Mouse (Mus musculus) thymus, adult 2 months (tissue): Measurements from ENCODE around the gene Mcemp1. TPM values are rescaled to one million over a fixed set of nuclear protein-coding genes. Genes with fewer than 3 reads are reported as not detected.

ENCODE experiments used
- DNase-seq: peaks from one replicate; pipeline ENCODE4 v3.0.0; 2021
- H3K27ac ChIP-seq: fragments of 200-500 bp; 2 replicates; pipeline ENCODE4 v1.5.1; 2012; ENCODE audit warnings: low read length, control low read depth; ENCODE audit not compliant: control insufficient read depth, insufficient read depth
- H3K27me3 ChIP-seq: fragments of 200-500 bp; 2 replicates; pipeline ENCODE4 v1.6.1; 2012; ENCODE audit warnings: mild to moderate bottlenecking, low read length, moderate library complexity, mixed read lengths; ENCODE audit not compliant: control insufficient read depth, insufficient read depth
- H3K36me3 ChIP-seq: fragments of 200-500 bp; 2 replicates; pipeline ENCODE4 v1.6.1; 2012; ENCODE audit warnings: mild to moderate bottlenecking, low read length, moderate library complexity; ENCODE audit not compliant: control insufficient read depth, insufficient read depth
- H3K4me1 ChIP-seq: fragments of 200-500 bp; replicated peaks from 2 replicates; pipeline ENCODE4 v1.6.1; 2012; ENCODE audit warnings: low read length; ENCODE audit not compliant: control insufficient read depth, insufficient read depth
- H3K4me3 ChIP-seq: fragments of 200-500 bp; 2 replicates; pipeline ENCODE4 v1.5.1; 2012; ENCODE audit warnings: mild to moderate bottlenecking, low read length, control low read depth, moderate library complexity; ENCODE audit not compliant: control insufficient read depth, insufficient read depth
- CTCF ChIP-seq: fragments of 200-500 bp; IDR thresholded peaks from 2 replicates; pipeline ENCODE4 v1.5.1; 2012; ENCODE audit warnings: mild to moderate bottlenecking, control low read depth, low read length, moderate library complexity, borderline replicate concordance; ENCODE audit not compliant: control insufficient read depth, poor library complexity, insufficient read depth; ENCODE audit errors: extremely low read depth
- POLR2A ChIP-seq: fragments of 200-500 bp; IDR thresholded peaks from 2 replicates; pipeline ENCODE4 v1.6.1; 2012; ENCODE audit warnings: mild to moderate bottlenecking, low read length, control low read depth, moderate library complexity; ENCODE audit not compliant: control insufficient read depth, poor library complexity, insufficient read depth; ENCODE audit errors: extremely low read depth
- WGBS: fragments of 180-500 bp; shearing (Covaris S2); methylation state at CpG from one replicate; pipeline ENCODE4 v1.1.7; 2018; 5-methylcytosine and 5-hydroxymethylcytosine counted together
- polyA plus RNA-seq: library from polyadenylated mRNA; depleted of rRNA; stranded (reverse); fragments of >200 nt; gene quantifications from 2 replicates; pipeline ENCODE4 v1.2.3, GENCODE M21; 2012; rRNA removed

Mcemp1 gene
- 1.2 and 2.1 TPM in 2 replicates for polyA plus RNA-seq

- no peak within 1 kb of the TSS for H3K27ac ChIP-seq
- 91% methylated on average over 6 of the region's 6 CpGs for WGBS
These were observed at the start of gene Mcemp1 for GRCm38 (mm10) chr8:3665507-3665906. Gene Mcemp1, plus strand, starts transcription at chr8:3665754.

GRCm38 (mm10) chr8:3621199-3621970, 44.2 kb upstream of the Mcemp1 start, which contains the start of the genes Xab2 and Pet100:
Gene Xab2, minus strand, starts transcription at chr8:3621316.
Gene Pet100, plus strand, starts transcription at chr8:3621548.
- TF ChIP-seq CTCF = peak; percentile 21; the same call in 1 of the 2 replicates
- TF ChIP-seq POLR2A = no peak
- Histone ChIP-seq H3K4me1 (peaks cover 6% of the 10 kb centered on the region), H3K27me3 (no peaks in the 10 kb centered on the region), H3K36me3 (peaks cover 6% of the 10 kb centered on the region), H3K27ac (no peak within 1 kb of the TSS; the same call in 1 of the 2 replicates), H3K4me3 (peak within 1 kb of the TSS; percentile 54)
- DNase-seq = peak; percentile 96
- under 1% methylated on average over 37 of the region's 37 CpGs for WGBS

More at GRCm38 (mm10) chr8:3665507-3665906, at the start of gene Mcemp1:
- no peak within 1 kb of the TSS for H3K4me3 ChIP-seq
- DNase-seq = no peak
- H3K36me3 ChIP-seq = no peaks in the 10 kb centered on the region
- H3K27me3 ChIP-seq = no peaks in the 10 kb centered on the region
- TF ChIP-seq CTCF (no peak), POLR2A (no peak)
- H3K4me1 ChIP-seq = peaks cover 3% of the 10 kb centered on the region

- 61% methylated on average over 8 of the region's 8 CpGs for WGBS
- no peak overlapping the region for H3K4me3 ChIP-seq
- no peak overlapping the region for H3K27ac ChIP-seq
- no peaks in the 10 kb centered on the region; the same call in 1 of the 2 replicates for H3K36me3 ChIP-seq
- no peak for TF ChIP-seq CTCF
- no peak for TF ChIP-seq POLR2A
- H3K4me1 ChIP-seq = peaks cover 9% of the 10 kb centered on the region
- no peaks in the 10 kb centered on the region for H3K27me3 ChIP-seq
- DNase-seq = no peak
These were observed 43.4 kb upstream of the Mcemp1 start for GRCm38 (mm10) chr8:3622119-3622518.

- TF ChIP-seq CTCF = no peak
- no peak for TF ChIP-seq POLR2A
- Histone ChIP-seq H3K4me1 (peaks cover 7% of the 10 kb centered on the region), H3K4me3 (no peak within 1 kb of the TSS), H3K27ac (no peak within 1 kb of the TSS), H3K27me3 (no peaks in the 10 kb centered on the region), H3K36me3 (no peaks in the 10 kb centered on the region)
- no peak for DNase-seq
- WGBS = 100% methylated on average over 1 of the region's 1 CpGs
These were observed 40.1 kb upstream of the Mcemp1 start, which contains the start of gene Pcp2 for GRCm38 (mm10) chr8:3625445-3625844. Gene Pcp2, minus strand, starts transcription at chr8:3625545.

- H3K36me3 ChIP-seq = no peaks in the 10 kb centered on the region
- 4% methylated on average over 5 of the region's 5 CpGs for WGBS
- TF ChIP-seq CTCF = no peak
- no peak for TF ChIP-seq POLR2A
- DNase-seq = no peak
- no peaks in the 10 kb centered on the region for H3K27me3 ChIP-seq
- no peak overlapping the region for H3K4me3 ChIP-seq
- no peak overlapping the region for H3K27ac ChIP-seq
- H3K4me1 ChIP-seq = peaks cover 16% of the 10 kb centered on the region
These were observed 38.6 kb upstream of the Mcemp1 start for GRCm38 (mm10) chr8:3626971-3627370.

- H3K27ac ChIP-seq = no peak overlapping the region
- no peaks in the 10 kb centered on the region for H3K36me3 ChIP-seq
- peaks cover 13% of the 10 kb centered on the region for H3K4me1 ChIP-seq
- no peak overlapping the region for H3K4me3 ChIP-seq
- WGBS = 73% methylated on average over 5 of the region's 5 CpGs
- no peaks in the 10 kb centered on the region for H3K27me3 ChIP-seq
- TF ChIP-seq POLR2A = no peak
- no peak for TF ChIP-seq CTCF
- peak; percentile 35 for DNase-seq
These were observed 37.5 kb upstream of the Mcemp1 start for GRCm38 (mm10) chr8:3628014-3628413.
